Mouse (Mus musculus) liver, embryonic 18 days (tissue): ENCODE data around the gene Naglu. TPM values are rescaled to one million over a fixed set of nuclear protein-coding genes. Genes with fewer than 3 reads are reported as not detected.

Experiments used
- polyA plus RNA-seq: library from polyadenylated mRNA; depleted of rRNA; stranded (reverse); fragments of >200 nt; gene quantifications from 2 replicates; pipeline ENCODE4 v1.2.3, GENCODE M21; 2012; rRNA removed

Gene Naglu
- polyA plus RNA-seq, result 9.4 and 9.9 TPM in 2 replicates

GRCm38 (mm10) chr11:101069391-101070188, at the start of gene Naglu:
Gene Naglu, plus strand, starts transcription at chr11:101070012.

GRCm38 (mm10) chr11:101078121-101078520, 8.3 kb downstream of the Naglu start, which contains the start of gene Hsd17b1:
Gene Hsd17b1, plus strand, starts transcription at chr11:101078411.

GRCm38 (mm10) chr11:101082208-101083082, 12.6 kb downstream of the Naglu start, which contains the start of gene Coasy:
Gene Coasy, plus strand, starts transcription at chr11:101082565.

GRCm38 (mm10) chr11:101086756-101087681, 17.2 kb downstream of the Naglu start, which contains the start of gene Mlx:
Gene Mlx, plus strand, starts transcription at chr11:101087277.

GRCm38 (mm10) chr11:101095314-101096024, 25.7 kb downstream of the Naglu start, which contains the start of gene Psmc3ip:
Gene Psmc3ip, minus strand, starts transcription at chr11:101095436.

GRCm38 (mm10) chr11:101119761-101120544, 50.1 kb downstream of the Naglu start, which contains the start of the genes Retreg3 and Tubg1:
Gene Retreg3, minus strand, starts transcription at chr11:101119893.
Gene Tubg1, plus strand, starts transcription at chr11:101119938.

Other genes starting within 250 kb of the Naglu start
- 13.3 and 16.0 TPM in 2 replicates for gene Stat5b, start 219.3 kb upstream of the Naglu start, polyA plus RNA-seq
- 5.8 and 6.9 TPM in 2 replicates for gene Stat5a, start 210.7 kb upstream of the Naglu start, polyA plus RNA-seq
- 33.5 and 39.3 TPM in 2 replicates for gene Stat3, start 130.5 kb upstream of the Naglu start, polyA plus RNA-seq
- 14.0 and 15.8 TPM in 2 replicates for gene Cavin1, start 99.1 kb upstream of the Naglu start, polyA plus RNA-seq
- 20.6 and 24.1 TPM in 2 replicates for gene Atp6v0a1, start 60.6 kb upstream of the Naglu start, polyA plus RNA-seq
- gene Hsd17b1, start 8.4 kb downstream of the Naglu start, polyA plus RNA-seq, result 0.35 and 0.42 TPM in 2 replicates
- gene Coasy, start 12.6 kb downstream of the Naglu start, polyA plus RNA-seq, result 30.0 and 30.3 TPM in 2 replicates
- 19.0 and 21.5 TPM in 2 replicates for gene Mlx, start 17.3 kb downstream of the Naglu start, polyA plus RNA-seq
- 7.1 and 7.6 TPM in 2 replicates for gene Psmc3ip, start 25.4 kb downstream of the Naglu start, polyA plus RNA-seq
- gene Retreg3, start 49.9 kb downstream of the Naglu start, polyA plus RNA-seq, result 23.5 and 24.3 TPM in 2 replicates
- gene Tubg1, start 49.9 kb downstream of the Naglu start, polyA plus RNA-seq, result 6.0 and 6.3 TPM in 2 replicates
- gene Tubg2, start 85.9 kb downstream of the Naglu start, polyA plus RNA-seq, result 0.12 and 0.20 TPM in 2 replicates
- gene Cntnap1, start 100.5 kb downstream of the Naglu start, polyA plus RNA-seq, result 0.21 and 0.28 TPM in 2 replicates
- 2.0 and 2.4 TPM in 2 replicates for gene Plekhh3, start 101.3 kb downstream of the Naglu start, polyA plus RNA-seq
- gene Ccr10, start 105.4 kb downstream of the Naglu start, polyA plus RNA-seq, result 0.04 and 0.05 TPM in 2 replicates
- 9.2 and 11.0 TPM in 2 replicates for gene Ezh1, start 156.5 kb downstream of the Naglu start, polyA plus RNA-seq
- 26.7 and 28.2 TPM in 2 replicates for gene Ramp2, start 176.0 kb downstream of the Naglu start, polyA plus RNA-seq
- gene Vps25, start 183.7 kb downstream of the Naglu start, polyA plus RNA-seq, result 33.1 and 34.1 TPM in 2 replicates
- 1.9 and 2.9 TPM in 2 replicates for gene Wnk4, start 190.6 kb downstream of the Naglu start, polyA plus RNA-seq
- 0.25 and 0.51 TPM in 2 replicates for gene Cntd1, start 209.0 kb downstream of the Naglu start, polyA plus RNA-seq
- gene Coa3, start 209.1 kb downstream of the Naglu start, polyA plus RNA-seq, result 47.0 and 49.6 TPM in 2 replicates
- 49.6 and 53.3 TPM in 2 replicates for gene Becn1, start 232.3 kb downstream of the Naglu start, polyA plus RNA-seq
- 75.2 and 83.4 TPM in 2 replicates for gene Psme3, start 246.2 kb downstream of the Naglu start, polyA plus RNA-seq